Mouse (Mus musculus) stomach, embryonic 15.5 days (tissue): ENCODE results near the gene Spc25. TPM values are rescaled to one million over a fixed set of nuclear protein-coding genes. Genes with fewer than 3 reads are reported as not detected.

Experiments used
- ATAC-seq: fragments of 200-750 bp; cut with Nextera tagmentation; 2 replicates; pipeline ENCODE4 v1.8.0; 2017; ENCODE audit warnings: low read depth, moderate number of reproducible peaks, moderate TSS enrichment; ENCODE audit not compliant: insufficient read depth, low FRiP score
- H3K27ac ChIP-seq: fragments of 300-500 bp; sonication (generic); 2 replicates; pipeline ENCODE4 v1.5.1; 2015; ENCODE audit warnings: mild to moderate bottlenecking, inconsistent platforms
- H3K27me3 ChIP-seq: fragments of 300-500 bp; sonication (generic); replicated peaks from 2 replicates; pipeline ENCODE4 v1.6.1; 2015; ENCODE audit warnings: inconsistent platforms
- H3K36me3 ChIP-seq: fragments of 300-500 bp; sonication (generic); 2 replicates; pipeline ENCODE4 v1.6.1; 2015; ENCODE audit warnings: inconsistent platforms
- H3K4me1 ChIP-seq: fragments of 300-500 bp; sonication (generic); 2 replicates; pipeline ENCODE4 v1.6.1; 2015; ENCODE audit warnings: inconsistent platforms
- H3K4me2 ChIP-seq: fragments of 300-500 bp; sonication (generic); 2 replicates; pipeline ENCODE4 v1.6.1; 2015; ENCODE audit warnings: mild to moderate bottlenecking, inconsistent platforms
- H3K4me3 ChIP-seq: fragments of 300-500 bp; sonication (generic); replicated peaks from 2 replicates; pipeline ENCODE4 v1.5.1; 2015; ENCODE audit warnings: inconsistent platforms
- H3K9ac ChIP-seq: fragments of 300-500 bp; sonication (generic); 2 replicates; pipeline ENCODE4 v1.6.1; 2015; ENCODE audit warnings: inconsistent platforms
- H3K9me3 ChIP-seq: fragments of 300-500 bp; sonication (generic); 2 replicates; pipeline ENCODE4 v1.6.1; 2016; ENCODE audit warnings: inconsistent platforms
- WGBS: fragments of 180-500 bp; shearing (Covaris S2); methylation state at CpG from one replicate; pipeline ENCODE4 v1.1.7; 2015; 5-methylcytosine and 5-hydroxymethylcytosine counted together
- polyA plus RNA-seq: library from polyadenylated mRNA; unstranded; fragments of >200 nt; fragmentation: Nextera tagmentation; extraction: Ambion mirVana; gene quantifications from 2 replicates; pipeline ENCODE4 v1.2.1, GENCODE M21; 2015

The Spc25 gene
- 140 and 150 TPM in 2 replicates for polyA plus RNA-seq

DNA sequence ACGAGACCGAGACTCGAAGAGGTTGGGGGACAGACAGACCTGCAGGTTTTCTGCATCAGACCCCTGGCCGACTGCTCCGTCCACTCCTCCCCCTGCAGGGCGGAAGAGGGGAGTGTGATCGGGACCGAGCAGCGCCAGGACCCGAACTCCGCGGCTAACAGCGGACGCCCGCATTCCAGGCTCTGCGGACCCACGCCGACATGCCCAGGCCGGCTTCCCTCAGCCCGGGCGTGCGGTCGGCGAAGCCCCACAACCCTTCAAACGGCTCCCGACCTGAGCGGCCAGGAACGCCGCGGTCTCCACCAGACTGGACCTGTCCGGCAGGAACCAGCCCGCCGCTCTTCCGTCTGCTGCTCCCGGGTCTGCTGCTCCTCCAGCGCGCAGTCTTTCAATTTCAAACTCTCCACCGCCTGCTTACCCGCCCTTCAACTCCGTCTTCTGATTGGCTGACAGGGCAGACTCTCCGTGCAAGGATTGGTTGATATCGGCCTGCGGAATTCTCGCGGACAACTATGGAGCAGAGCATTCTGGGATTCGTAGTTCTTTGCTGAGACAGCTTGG lies at the start of gene Spc25:
Gene Spc25, minus strand, starts transcription at position 404 of the 561 bp plus-strand sequence.
- ATAC-seq, result peak; percentile 99
- H3K36me3 ChIP-seq, result peaks cover 11% of the 10 kb centered on the region; the same call in 1 of the 2 replicates
- WGBS, result under 1% methylated on average over 46 of the region's 46 CpGs
- H3K4me2 ChIP-seq, result peak within 1 kb of the TSS; percentile 61
- H3K27me3 ChIP-seq, result no peaks in the 10 kb centered on the region
- H3K4me1 ChIP-seq, result peaks cover 6% of the 10 kb centered on the region; the same call in 1 of the 2 replicates
- peak within 1 kb of the TSS; percentile 85 for H3K27ac ChIP-seq
- no peaks in the 10 kb centered on the region for H3K9me3 ChIP-seq
- H3K4me3 ChIP-seq, result peak within 1 kb of the TSS; percentile 94
- peak within 1 kb of the TSS; percentile 81 for H3K9ac ChIP-seq

GRCm38 (mm10) chr2:69248221-69248755 lies 42.3 kb upstream of the Spc25 start:
- Histone ChIP-seq H3K9ac (no peak overlapping the region), H3K36me3 (no peaks in the 10 kb centered on the region), H3K4me2 (no peak overlapping the region), H3K4me1 (no peaks in the 10 kb centered on the region), H3K27me3 (no peaks in the 10 kb centered on the region), H3K27ac (no peak overlapping the region), H3K4me3 (no peak overlapping the region), H3K9me3 (no peaks in the 10 kb centered on the region)
- WGBS, result 67% methylated on average over 16 of the region's 16 CpGs
- ATAC-seq, result no peak

- H3K4me3 ChIP-seq, result no peak overlapping the region
- no peaks in the 10 kb centered on the region for H3K9me3 ChIP-seq
- 92% methylated on average over 1 of the region's 1 CpGs for WGBS
- no peaks in the 10 kb centered on the region for H3K36me3 ChIP-seq
- H3K9ac ChIP-seq, result no peak overlapping the region
- ATAC-seq, result no peak
- H3K27me3 ChIP-seq, result no peaks in the 10 kb centered on the region
- no peak overlapping the region for H3K4me2 ChIP-seq
- no peaks in the 10 kb centered on the region for H3K4me1 ChIP-seq
- H3K27ac ChIP-seq, result no peak overlapping the region
Observed at GRCm38 (mm10) chr2:69247081-69247480, 41.1 kb upstream of the Spc25 start.

GRCm38 (mm10) chr2:69244924-69245323 lies 38.9 kb upstream of the Spc25 start:
- H3K4me1 ChIP-seq, result no peaks in the 10 kb centered on the region
- H3K4me3 ChIP-seq, result no peak overlapping the region
- H3K4me2 ChIP-seq, result no peak overlapping the region
- H3K9me3 ChIP-seq, result no peaks in the 10 kb centered on the region
- no peaks in the 10 kb centered on the region for H3K36me3 ChIP-seq
- H3K9ac ChIP-seq, result no peak overlapping the region
- no peak for ATAC-seq
- 29% methylated on average over 2 of the region's 2 CpGs for WGBS
- H3K27ac ChIP-seq, result no peak overlapping the region
- no peaks in the 10 kb centered on the region for H3K27me3 ChIP-seq

GRCm38 (mm10) chr2:69239315-69239714 lies 33.3 kb upstream of the Spc25 start:
- Histone ChIP-seq H3K4me2 (no peak overlapping the region), H3K9ac (no peak overlapping the region), H3K9me3 (no peaks in the 10 kb centered on the region), H3K36me3 (no peaks in the 10 kb centered on the region), H3K4me1 (no peaks in the 10 kb centered on the region), H3K4me3 (no peak overlapping the region), H3K27me3 (no peaks in the 10 kb centered on the region), H3K27ac (no peak overlapping the region)
- 68% methylated on average over 9 of the region's 9 CpGs for WGBS
- ATAC-seq, result no peak

DNA sequence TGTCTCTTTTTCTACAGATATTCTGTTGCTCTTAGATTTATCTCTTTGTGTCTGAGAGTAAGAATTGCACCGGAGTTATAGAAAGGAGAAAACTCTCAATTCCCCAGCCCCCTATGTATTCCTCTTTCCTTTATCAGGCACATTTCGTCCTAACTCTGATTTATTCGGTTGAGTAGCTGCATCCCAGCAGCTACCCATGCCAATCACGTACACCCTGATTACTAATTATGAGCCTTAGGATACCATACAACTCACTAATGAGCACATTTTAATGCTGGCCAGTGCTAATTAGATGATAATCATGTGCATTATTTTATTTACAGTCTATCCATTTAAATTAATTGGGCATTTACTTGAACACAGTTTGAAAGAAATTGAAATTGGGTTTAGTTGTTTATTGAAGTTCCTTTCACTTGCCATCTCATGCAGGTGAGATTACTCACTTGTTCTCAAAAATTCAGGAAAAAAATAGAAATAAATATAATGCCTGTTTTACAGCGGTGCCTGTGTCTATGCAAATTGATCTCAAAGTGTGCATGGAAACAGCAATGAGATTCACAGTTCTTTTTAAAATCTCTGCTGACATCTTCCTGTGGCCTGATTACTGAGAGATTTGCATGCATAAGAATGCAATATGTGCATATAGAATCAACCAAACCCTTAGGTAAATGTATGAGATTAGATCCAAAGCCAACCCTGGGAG lies 29.1 kb upstream of the Spc25 start:
- no peak overlapping the region for H3K4me2 ChIP-seq
- no peak overlapping the region for H3K27ac ChIP-seq
- H3K9me3 ChIP-seq, result no peaks in the 10 kb centered on the region
- WGBS, result 85% methylated on average over 5 of the region's 5 CpGs
- no peaks in the 10 kb centered on the region for H3K36me3 ChIP-seq
- H3K4me3 ChIP-seq, result no peak overlapping the region
- no peaks in the 10 kb centered on the region for H3K27me3 ChIP-seq
- H3K9ac ChIP-seq, result no peak overlapping the region
- H3K4me1 ChIP-seq, result no peaks in the 10 kb centered on the region
- ATAC-seq, result no peak

- no peaks in the 10 kb centered on the region for H3K9me3 ChIP-seq
- ATAC-seq, result no peak
Observed at GRCm38 (mm10) chr2:69232101-69232500, 26.1 kb upstream of the Spc25 start.

DNA sequence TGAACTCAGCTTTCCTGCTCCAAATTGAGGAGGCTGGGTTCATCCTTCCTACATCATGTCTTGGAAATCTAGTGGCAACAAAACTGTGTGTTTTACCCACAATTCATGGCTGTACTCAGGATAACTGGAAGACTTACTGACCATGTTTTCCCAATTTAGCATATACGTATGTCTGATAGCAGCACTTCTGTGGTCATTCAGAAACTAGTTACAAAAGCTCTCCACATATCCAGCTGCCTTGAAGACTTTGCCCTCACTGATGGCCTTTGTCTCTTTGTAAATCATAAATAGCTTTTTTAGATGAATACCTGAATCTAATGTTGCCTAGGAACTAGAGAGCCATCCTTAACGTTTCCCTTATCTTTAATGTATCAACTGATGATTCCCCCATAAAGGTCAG lies 24.1 kb upstream of the Spc25 start:
- ATAC-seq, result no peak
- Histone ChIP-seq H3K27ac (no peak overlapping the region), H3K4me3 (no peak overlapping the region), H3K9ac (no peak overlapping the region), H3K27me3 (no peaks in the 10 kb centered on the region), H3K4me1 (no peaks in the 10 kb centered on the region), H3K4me2 (no peak overlapping the region), H3K36me3 (no peaks in the 10 kb centered on the region), H3K9me3 (no peaks in the 10 kb centered on the region)
- WGBS, result 75% methylated on average over 2 of the region's 2 CpGs

More at GRCm38 (mm10) chr2:69232101-69232500, 26.1 kb upstream of the Spc25 start:
- no peak overlapping the region for H3K4me3 ChIP-seq
- no peak overlapping the region for H3K27ac ChIP-seq
- H3K4me2 ChIP-seq, result no peak overlapping the region
- no peaks in the 10 kb centered on the region for H3K36me3 ChIP-seq
- no peak overlapping the region for H3K9ac ChIP-seq
- no peaks in the 10 kb centered on the region for H3K4me1 ChIP-seq
- no peaks in the 10 kb centered on the region for H3K27me3 ChIP-seq

- H3K9ac ChIP-seq, result no peak overlapping the region
- H3K36me3 ChIP-seq, result no peaks in the 10 kb centered on the region
- no peak overlapping the region for H3K27ac ChIP-seq
- H3K4me3 ChIP-seq, result no peak overlapping the region
- H3K27me3 ChIP-seq, result no peaks in the 10 kb centered on the region
- no peak for ATAC-seq
- H3K9me3 ChIP-seq, result no peaks in the 10 kb centered on the region
- H3K4me1 ChIP-seq, result no peaks in the 10 kb centered on the region
- WGBS, result 77% methylated on average over 6 of the region's 6 CpGs
- no peak overlapping the region for H3K4me2 ChIP-seq
Observed at GRCm38 (mm10) chr2:69228635-69229034, 22.6 kb upstream of the Spc25 start.

GRCm38 (mm10) chr2:69226876-69227275 lies 20.9 kb upstream of the Spc25 start:
- ATAC-seq, result no peak
- H3K27me3 ChIP-seq, result no peaks in the 10 kb centered on the region
- H3K4me1 ChIP-seq, result no peaks in the 10 kb centered on the region
- H3K4me3 ChIP-seq, result no peak overlapping the region
- no peaks in the 10 kb centered on the region for H3K36me3 ChIP-seq
- no peak overlapping the region for H3K9ac ChIP-seq
- no peak overlapping the region for H3K27ac ChIP-seq
- H3K9me3 ChIP-seq, result no peaks in the 10 kb centered on the region
- no peak overlapping the region for H3K4me2 ChIP-seq
- 90% methylated on average over 9 of the region's 9 CpGs for WGBS

DNA sequence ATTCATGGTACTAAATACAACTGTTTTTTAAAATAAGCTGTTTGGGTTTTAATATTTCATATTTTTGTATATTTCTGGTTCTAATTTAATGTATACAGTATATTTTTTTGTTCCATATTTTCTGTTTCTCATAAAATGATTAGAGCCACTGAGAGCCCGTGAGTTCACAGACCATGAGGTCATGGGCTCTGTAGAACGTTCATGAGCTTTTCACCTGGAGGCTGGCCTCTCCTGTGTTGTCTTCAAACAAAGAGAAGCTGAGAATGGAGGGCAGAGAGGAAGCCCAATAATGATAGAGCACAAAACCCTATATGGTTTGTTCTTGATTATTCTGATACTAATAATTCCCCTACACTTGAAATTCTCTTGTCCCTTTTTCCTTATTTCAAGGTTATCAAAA lies 18.7 kb upstream of the Spc25 start:
- no peaks in the 10 kb centered on the region for H3K27me3 ChIP-seq
- no peak overlapping the region for H3K4me2 ChIP-seq
- no peak overlapping the region for H3K4me3 ChIP-seq
- no peaks in the 10 kb centered on the region for H3K9me3 ChIP-seq
- H3K27ac ChIP-seq, result no peak overlapping the region
- no peaks in the 10 kb centered on the region for H3K36me3 ChIP-seq
- no peaks in the 10 kb centered on the region for H3K4me1 ChIP-seq
- WGBS, result 40% methylated on average over 2 of the region's 2 CpGs
- H3K9ac ChIP-seq, result no peak overlapping the region
- ATAC-seq, result no peak

DNA sequence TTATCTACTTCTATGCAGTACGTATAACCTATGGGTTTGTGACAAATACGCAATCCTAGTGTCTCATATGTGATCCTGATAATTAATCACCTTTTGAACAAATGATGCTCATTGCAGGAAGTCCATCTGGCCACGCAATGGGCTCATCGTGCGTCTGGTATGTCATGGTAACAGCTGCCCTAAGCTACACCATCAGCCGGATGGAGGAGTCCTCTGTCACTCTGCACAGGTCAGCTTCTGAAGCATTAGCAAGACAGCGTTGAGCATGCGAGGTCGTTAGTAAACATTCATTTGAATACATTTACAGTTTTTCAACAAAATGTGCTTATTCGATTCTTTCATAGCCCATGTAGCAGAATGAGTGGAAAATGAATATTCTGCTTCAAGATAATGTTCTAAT lies 16.8 kb upstream of the Spc25 start:
- H3K27me3 ChIP-seq, result no peaks in the 10 kb centered on the region
- no peak overlapping the region for H3K4me2 ChIP-seq
- H3K9ac ChIP-seq, result no peak overlapping the region
- no peak for ATAC-seq
- WGBS, result 79% methylated on average over 10 of the region's 10 CpGs
- H3K9me3 ChIP-seq, result no peaks in the 10 kb centered on the region
- H3K4me3 ChIP-seq, result no peak overlapping the region
- H3K36me3 ChIP-seq, result no peaks in the 10 kb centered on the region
- no peaks in the 10 kb centered on the region for H3K4me1 ChIP-seq
- no peak overlapping the region for H3K27ac ChIP-seq
